Mouse (Mus musculus): ENCODE measurements around the gene Trim80. TPM values are rescaled to one million over a fixed set of nuclear protein-coding genes. Genes with fewer than 3 reads are reported as not detected.

Gene Trim80
- polyA plus RNA-seq (2012; rRNA removed) = 0.28 and 0.37 TPM in 2 replicates

- 95% methylated on average over 9 of the region's 9 CpGs for WGBS
- TF ChIP-seq POLR2A (IDR thresholded peaks at IDR 0.05; ENCODE audit: low read depth, low read length) (no peak), CTCF (conservative IDR thresholded peaks at IDR 0.05; ENCODE audit: insufficient read depth, insufficient read length, low read depth, low read length) (peak; percentile 28; the same call in 1 of the 2 replicates)
- no peak within 1 kb of the TSS for H3K27ac ChIP-seq (ENCODE audit: insufficient read depth, low read depth, low read length)
- DNase-seq = no peak
- H3K27me3 ChIP-seq (replicated peaks; ENCODE audit: control insufficient read depth, insufficient read depth, low read length) = no peaks in the 10 kb centered on the region
- H3K36me3 ChIP-seq (ENCODE audit: control insufficient read depth, insufficient read depth, low read length) = no peaks in the 10 kb centered on the region
- no peak within 1 kb of the TSS for H3K4me3 ChIP-seq (ENCODE audit: insufficient read depth, low read depth, low read length)
- no peaks in the 10 kb centered on the region for H3K4me1 ChIP-seq (ENCODE audit: control insufficient read depth, insufficient read depth, low read length)
Measured at GRCm38 (mm10) chr11:115439906-115440595, at the start of gene Trim80. TSS of gene Trim80 (plus strand) at chr11:115440545.

- TF ChIP-seq POLR2A (IDR thresholded peaks at IDR 0.05; ENCODE audit: low read depth, low read length) = no peak
- TF ChIP-seq CTCF (conservative IDR thresholded peaks at IDR 0.05; ENCODE audit: insufficient read depth, insufficient read length, low read depth, low read length) = no peak
- Histone ChIP-seq H3K4me3 (ENCODE audit: insufficient read depth, low read depth, low read length) (no peak overlapping the region), H3K4me1 (ENCODE audit: control insufficient read depth, insufficient read depth, low read length) (no peaks in the 10 kb centered on the region), H3K27me3 (replicated peaks; ENCODE audit: control insufficient read depth, insufficient read depth, low read length) (no peaks in the 10 kb centered on the region), H3K27ac (ENCODE audit: insufficient read depth, low read depth, low read length) (no peak overlapping the region), H3K36me3 (ENCODE audit: control insufficient read depth, insufficient read depth, low read length) (no peaks in the 10 kb centered on the region)
- WGBS = 87% methylated on average over 7 of the region's 7 CpGs
- no peak for DNase-seq
Measured at GRCm38 (mm10) chr11:115391358-115391757, 49.0 kb upstream of the Trim80 start.

- no peak for DNase-seq
- Histone ChIP-seq H3K4me3 (ENCODE audit: insufficient read depth, low read depth, low read length) (peak overlapping the region; percentile 5; the same call in 1 of the 2 replicates), H3K27me3 (replicated peaks; ENCODE audit: control insufficient read depth, insufficient read depth, low read length) (no peaks in the 10 kb centered on the region), H3K4me1 (ENCODE audit: control insufficient read depth, insufficient read depth, low read length) (no peaks in the 10 kb centered on the region), H3K36me3 (ENCODE audit: control insufficient read depth, insufficient read depth, low read length) (no peaks in the 10 kb centered on the region), H3K27ac (ENCODE audit: insufficient read depth, low read depth, low read length) (no peak overlapping the region)
- TF ChIP-seq POLR2A (IDR thresholded peaks at IDR 0.05; ENCODE audit: low read depth, low read length) = no peak
- no peak for TF ChIP-seq CTCF (conservative IDR thresholded peaks at IDR 0.05; ENCODE audit: insufficient read depth, insufficient read length, low read depth, low read length)
- 71% methylated on average over 34 of the region's 34 CpGs for WGBS
Measured at GRCm38 (mm10) chr11:115393721-115394325, 46.5 kb upstream of the Trim80 start.

- Histone ChIP-seq H3K4me3 (ENCODE audit: insufficient read depth, low read depth, low read length) (no peak overlapping the region), H3K36me3 (ENCODE audit: control insufficient read depth, insufficient read depth, low read length) (no peaks in the 10 kb centered on the region), H3K4me1 (ENCODE audit: control insufficient read depth, insufficient read depth, low read length) (no peaks in the 10 kb centered on the region; the same call in 1 of the 2 replicates), H3K27me3 (replicated peaks; ENCODE audit: control insufficient read depth, insufficient read depth, low read length) (no peaks in the 10 kb centered on the region), H3K27ac (ENCODE audit: insufficient read depth, low read depth, low read length) (no peak overlapping the region)
- 79% methylated on average over 7 of the region's 7 CpGs for WGBS
- DNase-seq = no peak
- TF ChIP-seq CTCF (conservative IDR thresholded peaks at IDR 0.05; ENCODE audit: insufficient read depth, insufficient read length, low read depth, low read length) = no peak
- TF ChIP-seq POLR2A (IDR thresholded peaks at IDR 0.05; ENCODE audit: low read depth, low read length) = no peak
Measured at GRCm38 (mm10) chr11:115398085-115398484, 42.3 kb upstream of the Trim80 start.

GRCm38 (mm10) chr11:115400126-115400525, 40.2 kb upstream of the Trim80 start:
- Histone ChIP-seq H3K4me3 (ENCODE audit: insufficient read depth, low read depth, low read length) (no peak overlapping the region), H3K4me1 (ENCODE audit: control insufficient read depth, insufficient read depth, low read length) (no peaks in the 10 kb centered on the region; the same call in 1 of the 2 replicates), H3K36me3 (ENCODE audit: control insufficient read depth, insufficient read depth, low read length) (no peaks in the 10 kb centered on the region), H3K27ac (ENCODE audit: insufficient read depth, low read depth, low read length) (no peak overlapping the region), H3K27me3 (replicated peaks; ENCODE audit: control insufficient read depth, insufficient read depth, low read length) (no peaks in the 10 kb centered on the region)
- DNase-seq = no peak
- 63% methylated on average over 3 of the region's 3 CpGs for WGBS
- TF ChIP-seq CTCF (conservative IDR thresholded peaks at IDR 0.05; ENCODE audit: insufficient read depth, insufficient read length, low read depth, low read length) (no peak), POLR2A (IDR thresholded peaks at IDR 0.05; ENCODE audit: low read depth, low read length) (no peak)

GRCm38 (mm10) chr11:115400630-115401391, 39.5 kb upstream of the Trim80 start:
- TF ChIP-seq POLR2A (IDR thresholded peaks at IDR 0.05; ENCODE audit: low read depth, low read length) (no peak), CTCF (conservative IDR thresholded peaks at IDR 0.05; ENCODE audit: insufficient read depth, insufficient read length, low read depth, low read length) (no peak)
- Histone ChIP-seq H3K4me1 (ENCODE audit: control insufficient read depth, insufficient read depth, low read length) (no peaks in the 10 kb centered on the region; the same call in 1 of the 2 replicates), H3K4me3 (ENCODE audit: insufficient read depth, low read depth, low read length) (no peak overlapping the region), H3K36me3 (ENCODE audit: control insufficient read depth, insufficient read depth, low read length) (no peaks in the 10 kb centered on the region), H3K27me3 (replicated peaks; ENCODE audit: control insufficient read depth, insufficient read depth, low read length) (no peaks in the 10 kb centered on the region), H3K27ac (ENCODE audit: insufficient read depth, low read depth, low read length) (no peak overlapping the region)
- peak; percentile 31 for DNase-seq
- 48% methylated on average over 11 of the region's 11 CpGs for WGBS
